Mouse (Mus musculus) stomach, postnatal 0 days (tissue): ENCODE results near the gene Gal3st1. TPM values are rescaled to one million over a fixed set of nuclear protein-coding genes. Genes with fewer than 3 reads are reported as not detected.

ENCODE experiments used
- ATAC-seq: fragments of 200-750 bp; cut with Nextera tagmentation; 2 replicates; pipeline ENCODE4 v1.8.0; 2017; ENCODE audit not compliant: low FRiP score, low TSS enrichment
- DNase-seq: peaks from one replicate; pipeline ENCODE4 v3.0.0-alpha.2; 2016; ENCODE audit warnings: low spot score
- H3K27ac ChIP-seq: fragments of 300-500 bp; sonication (generic); replicated peaks from 2 replicates; pipeline ENCODE4 v1.5.1; 2014; ENCODE audit warnings: mild to moderate bottlenecking, control low read depth
- H3K27me3 ChIP-seq: fragments of 300-500 bp; sonication (generic); 2 replicates; pipeline ENCODE4 v1.6.1; 2014; ENCODE audit warnings: low read length; ENCODE audit not compliant: control insufficient read depth, insufficient read depth
- H3K36me3 ChIP-seq: fragments of 300-500 bp; sonication (generic); 2 replicates; pipeline ENCODE4 v1.6.1; 2014; ENCODE audit warnings: low read length, mixed read lengths; ENCODE audit not compliant: control insufficient read depth, insufficient read depth
- H3K4me1 ChIP-seq: fragments of 300-500 bp; sonication (generic); replicated peaks from 2 replicates; pipeline ENCODE4 v1.6.1; 2014; ENCODE audit warnings: antibody characterized with exemption; ENCODE audit not compliant: control insufficient read depth, insufficient read depth
- H3K4me2 ChIP-seq: fragments of 300-500 bp; sonication (generic); replicated peaks from 2 replicates; pipeline ENCODE4 v1.6.1; 2014; ENCODE audit warnings: low read depth, mild to moderate bottlenecking, control low read depth, moderate library complexity
- H3K4me3 ChIP-seq: fragments of 300-500 bp; sonication (generic); 2 replicates; pipeline ENCODE4 v1.5.1; 2014; ENCODE audit warnings: low read depth, low read length, control low read depth
- H3K9ac ChIP-seq: fragments of 300-500 bp; sonication (generic); 2 replicates; pipeline ENCODE4 v1.6.1; 2014; ENCODE audit warnings: mild to moderate bottlenecking, low read length, control low read depth, mixed read lengths
- H3K9me3 ChIP-seq: fragments of 300-500 bp; sonication (generic); 2 replicates; pipeline ENCODE4 v1.6.1; 2016; ENCODE audit warnings: low read length; ENCODE audit not compliant: control insufficient read depth
- CTCF ChIP-seq: IDR thresholded peaks from 2 replicates; pipeline ENCODE4 v1.5.1; 2016; ENCODE audit warnings: antibody characterized with exemption, low read depth, mild to moderate bottlenecking, moderate library complexity
- EP300 ChIP-seq: optimal IDR thresholded peaks from 2 replicates; pipeline ENCODE3; 2016; ENCODE audit warnings: antibody characterized with exemption
- WGBS: fragments of 180-500 bp; shearing (Covaris S2); extraction: QIAGEN DNeasy Blood & Tissue Kit; methylation state at CpG from one replicate; pipeline ENCODE4 v1.1.7; 2014; 5-methylcytosine and 5-hydroxymethylcytosine counted together
- polyA plus RNA-seq: library from polyadenylated mRNA; unstranded; fragments of >200 nt; fragmentation: Nextera tagmentation; extraction: Ambion mirVana; gene quantifications from 2 replicates; pipeline ENCODE4 v1.2.1, GENCODE M21; 2015

Gal3st1 gene
- polyA plus RNA-seq, 1 experiment from 2014 or later = 43.4 TPM

- H3K4me2 ChIP-seq = peak within 1 kb of the TSS; percentile 52
- H3K9me3 ChIP-seq = no peaks in the 10 kb centered on the region
- DNase-seq = peak; percentile 78
- peak within 1 kb of the TSS; percentile 80 for H3K9ac ChIP-seq
- 0 out of 2 replicates have a peak, but pooled peaks cover 4% of the 10 kb centered on the region for H3K36me3 ChIP-seq
- peak within 1 kb of the TSS; percentile 79 for H3K27ac ChIP-seq
- peak within 1 kb of the TSS; percentile 57 for H3K4me3 ChIP-seq
- no peaks in the 10 kb centered on the region for H3K27me3 ChIP-seq
- H3K4me1 ChIP-seq = 0 out of 2 replicates have a peak, but pooled peaks cover 2% of the 10 kb centered on the region
- peak; percentile 90 for ATAC-seq
- 1% methylated on average over 31 of the region's 31 CpGs for WGBS
- TF ChIP-seq EP300 (peak; percentile 97), CTCF (0 out of 2 replicates have a peak, but pooled peaks have one; percentile 10)
Measured at GRCm38 (mm10) chr11:3963610-3964415, 19.6 kb upstream of the Gal3st1 start, which contains the start of gene Pes1. Gene Pes1, plus strand, starts transcription at chr11:3963975.

GRCm38 (mm10) chr11:3964416-3965172, 18.8 kb upstream of the Gal3st1 start:
- peak overlapping the region; percentile 52 for H3K4me2 ChIP-seq
- no peak for ATAC-seq
- H3K27me3 ChIP-seq = no peaks in the 10 kb centered on the region
- H3K9me3 ChIP-seq = no peaks in the 10 kb centered on the region
- H3K27ac ChIP-seq = peak overlapping the region; percentile 79
- whole genome bisulfite sequencing = 7% methylated on average over 11 of the region's 11 CpGs
- DNase-seq = no peak
- H3K4me3 ChIP-seq = peak overlapping the region; percentile 57
- peak overlapping the region; percentile 80 for H3K9ac ChIP-seq
- TF ChIP-seq EP300 (no peak), CTCF (no peak)
- 0 out of 2 replicates have a peak, but pooled peaks cover 2% of the 10 kb centered on the region for H3K4me1 ChIP-seq
- peaks cover 5% of the 10 kb centered on the region; the same call in 1 of the 2 replicates for H3K36me3 ChIP-seq

- Histone ChIP-seq H3K36me3 (peaks cover 17% of the 10 kb centered on the region), H3K9ac (no peak overlapping the region), H3K4me1 (0 out of 2 replicates have a peak, but pooled peaks cover 2% of the 10 kb centered on the region), H3K27me3 (no peaks in the 10 kb centered on the region), H3K4me3 (no peak overlapping the region), H3K9me3 (no peaks in the 10 kb centered on the region), H3K4me2 (no peak overlapping the region), H3K27ac (no peak overlapping the region)
- WGBS = 80% methylated on average over 3 of the region's 3 CpGs
- ATAC-seq (no peak), DNase-seq (no peak)
- TF ChIP-seq EP300 (no peak), CTCF (peak; percentile 57)
Measured at GRCm38 (mm10) chr11:3969837-3970236, 13.6 kb upstream of the Gal3st1 start.

- DNase-seq (no peak), ATAC-seq (no peak)
- no peak for TF ChIP-seq CTCF
- no peak for TF ChIP-seq EP300
- H3K27ac ChIP-seq = no peak overlapping the region
- H3K9ac ChIP-seq = no peak overlapping the region
- WGBS = 90% methylated on average over 7 of the region's 7 CpGs
- H3K36me3 ChIP-seq = peaks cover 17% of the 10 kb centered on the region
- 0 out of 2 replicates have a peak, but pooled peaks cover 2% of the 10 kb centered on the region for H3K4me1 ChIP-seq
- H3K4me2 ChIP-seq = no peak overlapping the region
- no peaks in the 10 kb centered on the region for H3K27me3 ChIP-seq
- no peak overlapping the region for H3K4me3 ChIP-seq
- no peaks in the 10 kb centered on the region for H3K9me3 ChIP-seq
Measured at GRCm38 (mm10) chr11:3970361-3970760, 13.1 kb upstream of the Gal3st1 start.

GRCm38 (mm10) chr11:3973081-3973480, 10.4 kb upstream of the Gal3st1 start:
- Histone ChIP-seq H3K9me3 (no peaks in the 10 kb centered on the region), H3K9ac (no peak overlapping the region), H3K4me1 (no peaks in the 10 kb centered on the region), H3K4me3 (no peak overlapping the region), H3K4me2 (no peak overlapping the region), H3K27ac (no peak overlapping the region), H3K27me3 (no peaks in the 10 kb centered on the region), H3K36me3 (peaks cover 26% of the 10 kb centered on the region)
- DNase-seq (no peak), ATAC-seq (no peak)
- TF ChIP-seq CTCF = no peak
- no peak for TF ChIP-seq EP300
- WGBS = 90% methylated on average over 7 of the region's 7 CpGs
